Mouse (Mus musculus) heart, embryonic 11.5 days (tissue): Measurements from ENCODE around the gene Olfr1466. TPM values are rescaled to one million over a fixed set of nuclear protein-coding genes. Genes with fewer than 3 reads are reported as not detected.

Experiments
- ATAC-seq: fragments of 200-750 bp; cut with Nextera tagmentation; replicated peaks from 2 replicates; pipeline ENCODE4 v1.8.0; 2017; ENCODE audit warnings: moderate library complexity; ENCODE audit not compliant: insufficient number of reproducible peaks, low FRiP score, low TSS enrichment
- H3K27ac ChIP-seq: fragments of 300-500 bp; sonication (generic); 2 replicates; pipeline ENCODE4 v1.5.1; 2014; ENCODE audit warnings: mild to moderate bottlenecking, low read depth, low read length
- H3K27me3 ChIP-seq: fragments of 300-500 bp; sonication (generic); 2 replicates; pipeline ENCODE4 v1.6.1; 2014; ENCODE audit warnings: mild to moderate bottlenecking, low read length, mixed read lengths; ENCODE audit not compliant: control insufficient read depth, insufficient read depth
- H3K36me3 ChIP-seq: fragments of 300-500 bp; sonication (generic); 2 replicates; pipeline ENCODE4 v1.6.1; 2014; ENCODE audit warnings: mild to moderate bottlenecking, low read length, moderate library complexity, mixed read lengths; ENCODE audit not compliant: control insufficient read depth, insufficient read depth
- H3K4me1 ChIP-seq: fragments of 300-500 bp; sonication (generic); 2 replicates; pipeline ENCODE4 v1.6.1; 2014; ENCODE audit warnings: low read length; ENCODE audit not compliant: control insufficient read depth, insufficient read depth
- H3K4me2 ChIP-seq: fragments of 300-500 bp; sonication (generic); 2 replicates; pipeline ENCODE4 v1.6.1; 2014; ENCODE audit warnings: mild to moderate bottlenecking, moderate library complexity
- H3K4me3 ChIP-seq: fragments of 300-500 bp; sonication (generic); 2 replicates; pipeline ENCODE4 v1.5.1; 2014; ENCODE audit warnings: low read depth, low read length
- H3K9ac ChIP-seq: fragments of 300-500 bp; sonication (generic); 2 replicates; pipeline ENCODE4 v1.6.1; 2014; ENCODE audit warnings: mild to moderate bottlenecking, low read depth, low read length, moderate library complexity
- H3K9me3 ChIP-seq: fragments of 300-500 bp; sonication (generic); replicated peaks from 2 replicates; pipeline ENCODE4 v1.6.1; 2016; ENCODE audit warnings: low read length; ENCODE audit not compliant: control insufficient read depth
- WGBS: fragments of 180-500 bp; shearing (Covaris S2); extraction: QIAGEN DNeasy Blood & Tissue Kit; methylation state at CpG from one replicate; pipeline ENCODE4 v1.1.7; 2014; ENCODE audit not compliant: insufficient replicate concordance; 5-methylcytosine and 5-hydroxymethylcytosine counted together
- polyA plus RNA-seq: library from polyadenylated mRNA; unstranded; fragments of >200 nt; fragmentation: Nextera tagmentation; extraction: Ambion mirVana; gene quantifications from 2 replicates; pipeline ENCODE4 v1.2.1, GENCODE M21; 2014

The Olfr1466 gene
- not detected in 2 replicates for polyA plus RNA-seq

DNA sequence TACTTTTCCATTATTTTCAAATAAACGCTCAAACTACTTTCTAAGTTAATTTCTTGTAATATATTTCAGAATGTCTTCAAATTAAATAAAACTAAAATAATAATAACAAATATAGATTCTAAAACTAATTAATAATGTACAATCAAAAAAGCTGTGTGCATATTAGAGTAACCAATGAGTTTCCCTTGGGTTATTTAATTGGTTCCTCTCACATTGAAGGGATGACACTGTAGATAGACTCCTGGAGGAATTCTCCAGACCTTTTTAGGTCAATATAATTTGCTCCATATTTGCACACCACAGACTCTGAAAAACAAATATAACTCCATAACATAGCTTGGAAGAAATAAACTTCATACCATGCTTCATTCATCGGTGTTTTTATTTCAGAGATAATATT is at the start of gene Olfr1466:
Olfr1466 (plus strand) TSS at position 301 of the 400 bp plus-strand sequence.
- ATAC-seq, result no peak
- H3K4me1 ChIP-seq, result no peaks in the 10 kb centered on the region

DNA sequence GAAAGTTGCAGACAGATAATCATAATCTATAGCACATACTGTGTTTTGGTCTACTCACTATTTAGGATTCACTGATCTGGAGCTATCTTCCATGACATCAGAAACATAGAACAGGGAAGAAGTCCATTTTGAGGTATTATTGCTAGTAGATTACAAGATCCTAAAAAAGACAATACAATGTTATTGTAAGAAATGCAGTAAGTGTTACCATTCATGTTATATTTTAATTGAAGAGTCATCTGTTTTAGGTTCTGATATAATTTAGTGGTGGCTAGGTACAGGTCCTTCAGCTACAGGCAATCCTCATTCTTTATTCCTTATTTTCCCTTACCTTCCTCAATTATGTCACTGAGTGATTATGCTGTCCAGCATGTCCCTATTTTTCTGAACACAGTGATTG is 23.2 kb upstream of the Olfr1466 start, which contains the start of gene Olfr1465:
Olfr1465 (minus strand) TSS at position 101 of the 400 bp plus-strand sequence.
- 0 out of 2 replicates have a peak, but pooled peaks cover 3% of the 10 kb centered on the region for H3K9me3 ChIP-seq
- no peaks in the 10 kb centered on the region for H3K36me3 ChIP-seq
- no peak within 1 kb of the TSS for H3K9ac ChIP-seq
- H3K4me2 ChIP-seq, result no peak within 1 kb of the TSS
- no peaks in the 10 kb centered on the region for H3K4me1 ChIP-seq
- no peak within 1 kb of the TSS for H3K4me3 ChIP-seq
- no peak within 1 kb of the TSS for H3K27ac ChIP-seq
- H3K27me3 ChIP-seq, result no peaks in the 10 kb centered on the region
- no peak for ATAC-seq

More for the DNA sequence above, at the start of gene Olfr1466:
- Histone ChIP-seq H3K27ac (no peak within 1 kb of the TSS), H3K4me3 (no peak within 1 kb of the TSS), H3K36me3 (no peaks in the 10 kb centered on the region), H3K9ac (no peak within 1 kb of the TSS), H3K9me3 (0 out of 2 replicates have a peak, but pooled peaks cover 3% of the 10 kb centered on the region), H3K27me3 (no peaks in the 10 kb centered on the region), H3K4me2 (no peak within 1 kb of the TSS)
- WGBS, result 88% methylated on average over 2 of the region's 2 CpGs

DNA sequence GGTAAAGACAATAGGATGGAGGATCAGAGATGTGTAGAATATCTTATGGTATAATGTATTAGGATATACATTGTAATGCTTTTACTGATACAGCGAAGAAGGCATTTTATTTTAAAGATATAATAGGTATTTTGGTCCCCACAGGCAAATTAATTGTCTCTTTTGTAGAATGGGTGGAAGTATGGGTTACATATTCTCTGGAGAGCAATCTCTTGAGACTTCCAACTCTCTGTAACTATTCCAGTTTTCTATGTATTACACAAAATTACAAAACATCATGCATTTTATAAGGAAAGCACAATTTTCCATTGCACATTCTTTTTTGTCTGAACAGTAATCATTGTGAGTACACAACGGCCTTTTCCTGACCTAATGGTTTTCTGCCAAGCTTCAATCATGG is 23.3 kb downstream of the Olfr1466 start, which contains the start of gene Olfr1467:
Olfr1467 (plus strand) TSS at position 301 of the 400 bp plus-strand sequence.
- Histone ChIP-seq H3K4me2 (no peak within 1 kb of the TSS), H3K4me3 (no peak within 1 kb of the TSS), H3K4me1 (no peaks in the 10 kb centered on the region), H3K27ac (no peak within 1 kb of the TSS), H3K9me3 (peaks cover 3% of the 10 kb centered on the region; the same call in 1 of the 2 replicates), H3K27me3 (no peaks in the 10 kb centered on the region), H3K9ac (no peak within 1 kb of the TSS), H3K36me3 (no peaks in the 10 kb centered on the region)
- 71% methylated on average over 2 of the region's 2 CpGs for WGBS
- no peak for ATAC-seq

Other genes starting within 250 kb of the Olfr1466 start
- gene Olfr1457, start 241.0 kb upstream of the Olfr1466 start, polyA plus RNA-seq, result not detected in 2 replicates
- gene Olfr1458, start 232.1 kb upstream of the Olfr1466 start, polyA plus RNA-seq, result not detected in 2 replicates
- 0.01 TPM in 1 of 2 replicates, not detected in the other for gene Olfr1459, start 189.3 kb upstream of the Olfr1466 start, polyA plus RNA-seq
- gene Olfr1461, start 175.9 kb upstream of the Olfr1466 start, polyA plus RNA-seq, result not detected in 2 replicates
- gene Olfr1462, start 153.1 kb upstream of the Olfr1466 start, polyA plus RNA-seq, result not detected in 2 replicates
- not detected in 2 replicates for gene Olfr1463, start 107.5 kb upstream of the Olfr1466 start, polyA plus RNA-seq
- gene Olfr1465, start 23.3 kb upstream of the Olfr1466 start, polyA plus RNA-seq, result not detected in 2 replicates
- not detected in 2 replicates for gene Olfr1467, start 23.4 kb downstream of the Olfr1466 start, polyA plus RNA-seq
- gene Olfr1469, start 69.0 kb downstream of the Olfr1466 start, polyA plus RNA-seq, result not detected in 2 replicates
- gene Olfr1471, start 104.5 kb downstream of the Olfr1466 start, polyA plus RNA-seq, result not detected in 2 replicates
- gene Olfr1472, start 117.2 kb downstream of the Olfr1466 start, polyA plus RNA-seq, result not detected in 2 replicates
- gene Olfr1474, start 130.7 kb downstream of the Olfr1466 start, polyA plus RNA-seq, result not detected in 2 replicates
- gene Olfr1475, start 141.3 kb downstream of the Olfr1466 start, polyA plus RNA-seq, result not detected in 2 replicates
- not detected in 2 replicates for gene Olfr1477, start 161.7 kb downstream of the Olfr1466 start, polyA plus RNA-seq
- gene Olfr1480, start 189.1 kb downstream of the Olfr1466 start, polyA plus RNA-seq, result not detected in 2 replicates
- not detected in 2 replicates for gene Olfr1484, start 244.6 kb downstream of the Olfr1466 start, polyA plus RNA-seq